1 mouse cellular context compared by ENCODE assay signal in genomic region chr16:8837595-8837994, GRCm38 (mm10).
A peak's percentile ranks its signal among the peaks of the same experiment; 100 is the strongest.
TF ChIP-seq lines count a peak whose summit lies in the region.

No protein-coding gene starts in this region.

TF ChIP-seq in ES-E14, 5 proteins besides CTCF, POLR2A, EP300 and RAD21:
- TF ChIP-seq MAFK (IDR thresholded peaks at IDR 0.05; ENCODE audit: insufficient read depth, low read depth, low read length) = peak; percentile 20; the same call in 1 of the 2 replicates
- no peak for TF ChIP-seq ZNF384 (IDR thresholded peaks at IDR 0.05; ENCODE audit: low read depth, low read length)
